ENCODE assay signal across 10 mouse cellular contexts in genomic region chr11:53858058-53858760, GRCm38 (mm10). TPM values are rescaled to one million over a fixed set of nuclear protein-coding genes. Genes with fewer than 3 reads are reported as not detected.
DNase-seq lines count a peak whose midpoint lies in the region; ATAC-seq and TF ChIP-seq lines count a peak whose summit lies in the region.
"Had no signal": no experiment of that assay in that cellular context is flagged by ENCODE, and none has a peak within 500 bp of the region (broad histone marks: within the 10 kb centered on the region; RNA-seq: fewer than 3 reads in every experiment).

No protein-coding gene starts in this region.

- TF ChIP-seq CTCF in hindbrain, postnatal 0 days (IDR thresholded peaks at IDR 0.05; ENCODE audit: low read depth), result no peak
- no peak for TF ChIP-seq CTCF in thymus, adult 2 months (IDR thresholded peaks at IDR 0.05; ENCODE audit: borderline replicate concordance, control insufficient read depth, extremely low read depth, insufficient read depth, low read length, poor library complexity)

- no peak for DNase-seq in hindbrain, postnatal 0 days (ENCODE audit: low spot score)
- no peak for DNase-seq in hindbrain, embryonic 14.5 days (ENCODE audit: low spot score)
- DNase-seq in thymus, adult 2 months, result no peak
- DNase-seq in thymus, postnatal 0 days (ENCODE audit: low spot score), result no peak
- no peak for DNase-seq in urinary bladder, postnatal 14 days (ENCODE audit: low spot score)
- DNase-seq in adrenal gland, postnatal 10 days, result no peak
- DNase-seq in frontal cortex, postnatal 10 days (ENCODE audit: low spot score in 2 of 2), result no peak

- no peaks in the 10 kb centered on the region for H3K9me3 ChIP-seq in hindbrain, postnatal 0 days (ENCODE audit: low read length)
- H3K9me3 ChIP-seq in hindbrain, embryonic 14.5 days (ENCODE audit: control insufficient read depth, low read length), result no peaks in the 10 kb centered on the region
- H3K9me3 ChIP-seq in limb, embryonic 15.5 days, result no peaks in the 10 kb centered on the region
- H3K9me3 ChIP-seq: hindbrain, embryonic 13.5 days had no signal

- WGBS in hindbrain, postnatal 0 days, result 79% methylated on average over 6 of the region's 6 CpGs
- WGBS in hindbrain, embryonic 14.5 days, result 83% methylated on average over 6 of the region's 6 CpGs
- 40% methylated on average over 6 of the region's 6 CpGs for WGBS in thymus, adult 2 months
- 74% methylated on average over 6 of the region's 6 CpGs for WGBS in limb, embryonic 15.5 days

- no peaks in the 10 kb centered on the region for H3K27me3 ChIP-seq in hindbrain, postnatal 0 days (ENCODE audit: insufficient read depth, low read length)
- H3K27me3 ChIP-seq in hindbrain, embryonic 14.5 days (ENCODE audit: control insufficient read depth, insufficient read depth, low read length), result no peaks in the 10 kb centered on the region
- no peaks in the 10 kb centered on the region for H3K27me3 ChIP-seq in thymus, adult 2 months (ENCODE audit: control insufficient read depth, insufficient read depth, low read length)
- H3K27me3 ChIP-seq in limb, embryonic 15.5 days, result no peaks in the 10 kb centered on the region; the same call in 1 of the 2 replicates
- H3K27me3 ChIP-seq: Patski had no signal

- H3K4me3 ChIP-seq in hindbrain, postnatal 0 days (ENCODE audit: low read length), result no peak overlapping the region
- no peak overlapping the region for H3K4me3 ChIP-seq in hindbrain, embryonic 14.5 days (replicated peaks; ENCODE audit: low read length)
- H3K4me3 ChIP-seq in thymus, adult 2 months (ENCODE audit: control insufficient read depth, insufficient read depth, low read length), result peak overlapping the region; percentile 67; the same call in 1 of the 2 replicates
- H3K4me3 ChIP-seq in limb, embryonic 15.5 days, result peak overlapping the region; percentile 53

- no peak overlapping the region for H3K9ac ChIP-seq in hindbrain, postnatal 0 days (replicated peaks; ENCODE audit: low read length)
- no peak overlapping the region for H3K9ac ChIP-seq in hindbrain, embryonic 14.5 days
- no peak overlapping the region for H3K9ac ChIP-seq in limb, embryonic 15.5 days

- H3K36me3 ChIP-seq in hindbrain, postnatal 0 days (ENCODE audit: insufficient read depth, low read length), result no peaks in the 10 kb centered on the region
- H3K36me3 ChIP-seq in hindbrain, embryonic 14.5 days (replicated peaks; ENCODE audit: control insufficient read depth, insufficient read depth), result no peaks in the 10 kb centered on the region
- H3K36me3 ChIP-seq in thymus, adult 2 months (ENCODE audit: control insufficient read depth, insufficient read depth, low read length), result no peaks in the 10 kb centered on the region
- no peaks in the 10 kb centered on the region for H3K36me3 ChIP-seq in limb, embryonic 15.5 days
- H3K36me3 ChIP-seq: hindbrain, embryonic 13.5 days had no signal

- ATAC-seq in hindbrain, postnatal 0 days, result no peak
- no peak for ATAC-seq in hindbrain, embryonic 14.5 days (ENCODE audit: low FRiP score)
- ATAC-seq in limb, embryonic 15.5 days (ENCODE audit: insufficient number of reproducible peaks, low FRiP score, low TSS enrichment, low read depth), result no peak

- TF ChIP-seq POLR2A in thymus, adult 2 months (IDR thresholded peaks at IDR 0.05; ENCODE audit: control insufficient read depth, extremely low read depth, insufficient read depth, low read length, poor library complexity), result no peak

- no peaks in the 10 kb centered on the region for H3K4me1 ChIP-seq in hindbrain, postnatal 0 days (ENCODE audit: insufficient read depth, low read length)
- H3K4me1 ChIP-seq in hindbrain, embryonic 14.5 days (replicated peaks; ENCODE audit: control insufficient read depth, insufficient read depth, low read length), result no peaks in the 10 kb centered on the region
- peaks cover 15% of the 10 kb centered on the region for H3K4me1 ChIP-seq in thymus, adult 2 months (replicated peaks; ENCODE audit: control insufficient read depth, insufficient read depth, low read length)
- H3K4me1 ChIP-seq in limb, embryonic 15.5 days, result peaks cover 8% of the 10 kb centered on the region; the same call in 1 of the 2 replicates

- H3K4me2 ChIP-seq in hindbrain, postnatal 0 days (ENCODE audit: low read depth, low read length), result peak overlapping the region; percentile 51
- no peak overlapping the region for H3K4me2 ChIP-seq in hindbrain, embryonic 14.5 days (replicated peaks)
- peak overlapping the region; percentile 70 for H3K4me2 ChIP-seq in limb, embryonic 15.5 days

- H3K27ac ChIP-seq in hindbrain, postnatal 0 days, result no peak overlapping the region
- no peak overlapping the region for H3K27ac ChIP-seq in hindbrain, embryonic 14.5 days
- no peak overlapping the region for H3K27ac ChIP-seq in thymus, adult 2 months (ENCODE audit: control insufficient read depth, insufficient read depth, low read length)
- H3K27ac ChIP-seq in limb, embryonic 15.5 days, result no peak overlapping the region
- H3K27ac ChIP-seq: hindbrain, embryonic 13.5 days had no signal

RNA-seq across cellular contexts. Expression of gene Gm12216, which starts 0.8 kb away (rescaled TPM):
- total RNA-seq in hindbrain, postnatal 0 days (2014; rRNA removed), result not detected in 2 replicates
- 1.2 and 1.9 TPM in 2 replicates for polyA plus RNA-seq in hindbrain, postnatal 0 days (2015; fragmentation: Nextera tagmentation; extraction: Ambion mirVana)
- polyA plus RNA-seq in hindbrain, embryonic 14.5 days (2014; fragmentation: Nextera tagmentation; extraction: Ambion mirVana), result 0.48 TPM in 1 of 2 replicates, not detected in the other
- polyA plus RNA-seq in thymus, adult 2 months (2012; rRNA removed), result 9.2 and 11.1 TPM in 2 replicates
- 24.2 and 25.5 TPM in 2 replicates for polyA plus RNA-seq in thymus, postnatal 0 days (2015; fragmentation: Nextera tagmentation; extraction: Ambion mirVana)
- 0.37 TPM in 2 replicates for polyA plus RNA-seq in limb, embryonic 15.5 days (2015; fragmentation: Nextera tagmentation; extraction: Ambion mirVana)
- total RNA-seq in adrenal gland, postnatal 10 days (2021), result 1 to 10 TPM; 5.7 to 7.9 TPM

RNA-seq across cellular contexts. Expression of gene Slc22a5, which starts 33.3 kb away (rescaled TPM):
- 10.3 and 19.1 TPM in 2 replicates for total RNA-seq in hindbrain, postnatal 0 days (2014; rRNA removed)
- 12.4 and 12.6 TPM in 2 replicates for polyA plus RNA-seq in hindbrain, postnatal 0 days (2015; fragmentation: Nextera tagmentation; extraction: Ambion mirVana)
- 11.9 and 12.9 TPM in 2 replicates for polyA plus RNA-seq in hindbrain, embryonic 14.5 days (2014; fragmentation: Nextera tagmentation; extraction: Ambion mirVana)
- polyA plus RNA-seq in thymus, adult 2 months (2012; rRNA removed), result 16.4 and 18.8 TPM in 2 replicates
- 12.6 and 12.8 TPM in 2 replicates for polyA plus RNA-seq in thymus, postnatal 0 days (2015; fragmentation: Nextera tagmentation; extraction: Ambion mirVana)
- 7.6 and 8.2 TPM in 2 replicates for polyA plus RNA-seq in limb, embryonic 15.5 days (2015; fragmentation: Nextera tagmentation; extraction: Ambion mirVana)
- total RNA-seq in adrenal gland, postnatal 10 days (2021), result 10 to 100 TPM; 33.7 to 40.7 TPM

Comparison
In these comparisons a context has a peak if more than half of its experiments do, and no peak if none do; other contexts are left out.
1. H3K4me3 ChIP-seq: peak in thymus, adult 2 months (single experiment) and limb, embryonic 15.5 days (single experiment); none in hindbrain, postnatal 0 days (single experiment) and hindbrain, embryonic 14.5 days (single experiment).